Mouse (Mus musculus): ENCODE data around the gene Veph1. TPM values are rescaled to one million over a fixed set of nuclear protein-coding genes. Genes with fewer than 3 reads are reported as not detected.
"Not testable (repeated sequence)": the region's sequence is repeated elsewhere in the genome, so short reads cannot be mapped to it uniquely, and the experiment has no call there.

The Veph1 gene
- total RNA-seq, 1 experiment from 2014 or later: not detected

DNA sequence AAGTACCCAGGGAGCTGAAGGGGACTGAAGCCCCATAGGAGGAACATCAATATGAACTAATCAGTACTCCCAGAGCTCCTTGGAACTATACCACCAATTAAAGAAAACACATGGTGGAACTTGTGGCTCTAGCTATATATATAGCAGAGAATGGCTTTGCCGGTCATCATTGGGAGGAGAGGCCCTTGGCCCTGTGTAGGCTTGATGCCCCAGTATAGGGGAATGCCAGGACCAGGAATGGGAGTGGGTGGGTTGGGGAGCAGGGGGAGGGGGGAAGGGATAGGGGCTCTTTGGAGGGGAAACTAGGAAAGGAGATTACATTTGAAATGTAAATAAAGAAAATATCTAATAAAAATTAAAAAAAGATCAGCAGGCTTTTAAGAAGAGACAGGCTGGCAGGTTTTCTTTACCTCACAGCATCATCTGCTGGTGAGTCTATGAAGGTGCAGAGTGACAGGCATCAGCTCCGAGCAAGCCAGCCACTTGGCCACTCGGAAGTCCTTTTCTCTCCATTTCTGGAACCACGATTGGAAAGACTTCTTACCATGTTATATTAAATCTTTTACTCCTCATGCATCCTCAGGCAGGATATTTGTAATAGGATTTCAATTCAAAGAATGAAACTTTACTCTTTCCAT lies 60.3 kb downstream of the Veph1 start:
- ATAC-seq (ENCODE audit: extremely low read depth, insufficient number of reproducible peaks, low FRiP score, poor library complexity, severe bottlenecking): not testable (repeated sequence)

DNA sequence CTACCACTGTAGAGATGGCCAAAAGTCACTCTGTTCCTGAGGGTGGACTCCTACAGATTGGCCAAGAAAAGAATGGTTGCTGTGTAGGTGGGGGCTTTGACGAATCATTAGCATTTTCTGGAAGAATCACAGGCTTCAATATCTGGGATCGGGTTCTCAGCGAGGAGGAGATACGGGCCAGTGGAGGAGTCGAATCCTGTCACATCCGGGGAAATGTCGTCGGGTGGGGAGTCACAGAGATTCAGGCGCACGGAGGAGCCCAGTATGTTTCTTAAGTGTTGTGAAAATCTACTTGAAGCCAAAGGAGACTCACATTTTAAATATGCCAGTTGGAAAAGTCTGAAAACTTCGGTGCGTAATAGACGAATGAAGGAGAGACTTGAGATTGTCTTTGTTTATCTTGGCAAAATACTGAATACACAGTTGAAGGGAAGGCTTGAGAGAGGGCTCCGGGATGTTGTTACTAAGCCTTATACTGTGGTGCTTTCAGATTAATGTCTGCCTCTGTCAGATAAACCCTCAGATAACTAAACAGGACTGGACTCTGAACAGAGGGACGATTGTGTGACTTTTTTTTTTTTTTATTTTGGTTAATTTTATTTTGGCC lies 71.6 kb downstream of the Veph1 start:
- ATAC-seq (ENCODE audit: extremely low read depth, insufficient number of reproducible peaks, low FRiP score, poor library complexity, severe bottlenecking): no peak

DNA sequence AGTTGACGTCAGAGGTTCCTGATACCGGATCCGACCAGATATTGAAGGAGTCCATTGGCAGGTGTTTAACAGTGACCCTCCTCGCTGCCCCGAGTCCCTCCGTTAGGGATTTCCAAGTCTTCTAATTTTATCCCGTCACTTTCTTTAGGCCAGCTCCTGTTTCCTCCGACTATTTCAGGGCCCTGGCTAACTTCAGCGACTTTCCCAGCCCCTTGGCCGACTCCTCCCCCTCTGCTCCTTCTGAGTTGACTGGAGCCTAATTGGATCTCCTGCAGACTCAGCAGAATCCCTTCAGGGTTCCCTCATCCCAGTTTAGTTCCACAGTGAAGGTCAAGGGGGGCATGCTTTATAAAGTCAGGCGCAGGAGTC lies 75.4 kb downstream of the Veph1 start:
- no peak for ATAC-seq (ENCODE audit: extremely low read depth, insufficient number of reproducible peaks, low FRiP score, poor library complexity, severe bottlenecking)

DNA sequence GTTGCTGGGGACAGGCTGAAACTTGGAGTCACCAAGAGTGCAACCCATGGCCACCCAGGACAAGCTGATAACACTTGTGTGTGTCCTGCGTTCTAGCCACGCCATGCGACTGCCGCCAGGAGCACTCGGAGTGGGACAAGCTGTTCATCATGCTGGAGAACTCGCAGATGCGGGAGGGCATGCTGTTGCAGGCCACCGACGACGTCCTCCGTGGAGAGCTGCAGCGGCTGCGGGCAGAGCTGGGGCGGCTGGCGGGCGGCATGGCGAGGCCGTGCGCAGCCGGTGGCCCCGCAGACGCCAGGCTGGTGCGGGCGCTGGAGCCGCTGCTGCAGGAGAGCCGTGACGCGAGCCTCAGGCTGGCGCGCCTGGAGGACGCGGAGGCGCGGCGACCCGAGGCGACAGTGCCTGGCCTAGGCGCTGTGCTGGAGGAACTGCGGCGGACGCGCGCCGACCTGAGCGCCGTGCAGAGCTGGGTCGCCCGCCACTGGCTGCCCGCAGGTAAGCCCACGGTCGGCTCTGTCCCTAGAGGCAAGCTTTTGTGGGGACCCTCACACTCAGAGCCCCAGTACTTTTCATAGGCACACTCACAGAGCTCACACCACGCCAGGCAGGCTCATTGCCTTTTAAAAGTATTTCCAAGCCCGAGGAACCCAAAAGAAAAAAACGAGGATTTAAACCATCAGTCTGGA lies 75.9 kb downstream of the Veph1 start:
- ATAC-seq (ENCODE audit: extremely low read depth, insufficient number of reproducible peaks, low FRiP score, poor library complexity, severe bottlenecking): no peak

DNA sequence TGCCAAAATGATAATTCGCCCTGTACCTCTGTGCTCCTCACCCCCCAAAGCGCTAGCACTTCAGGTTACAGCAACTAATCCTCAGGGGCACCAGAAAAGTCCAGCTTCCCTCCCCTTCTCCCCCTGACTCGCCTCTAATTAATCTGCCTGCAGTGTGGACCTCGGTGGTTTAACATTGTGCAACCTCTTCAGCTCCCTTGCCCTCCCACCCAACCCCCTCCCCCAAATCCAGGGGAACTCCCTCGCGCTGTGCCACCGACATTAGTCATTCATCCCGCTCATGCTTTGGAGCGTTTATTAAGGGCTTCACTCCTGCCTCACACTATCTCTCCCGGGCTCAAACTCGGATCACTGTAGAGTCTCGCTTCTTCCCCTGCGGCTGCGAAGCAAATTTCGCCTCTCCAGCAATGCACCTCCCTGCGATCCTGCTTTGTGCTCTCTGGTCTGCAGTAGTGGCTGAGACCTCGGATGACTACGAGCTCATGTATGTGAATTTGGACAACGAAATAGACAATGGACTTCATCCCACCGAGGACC lies 76.9 kb downstream of the Veph1 start, which contains the start of gene Ptx3:
Gene Ptx3, plus strand, starts transcription at position 256 of the 537 bp plus-strand sequence.
- no peak for ATAC-seq (ENCODE audit: extremely low read depth, insufficient number of reproducible peaks, low FRiP score, poor library complexity, severe bottlenecking)

DNA sequence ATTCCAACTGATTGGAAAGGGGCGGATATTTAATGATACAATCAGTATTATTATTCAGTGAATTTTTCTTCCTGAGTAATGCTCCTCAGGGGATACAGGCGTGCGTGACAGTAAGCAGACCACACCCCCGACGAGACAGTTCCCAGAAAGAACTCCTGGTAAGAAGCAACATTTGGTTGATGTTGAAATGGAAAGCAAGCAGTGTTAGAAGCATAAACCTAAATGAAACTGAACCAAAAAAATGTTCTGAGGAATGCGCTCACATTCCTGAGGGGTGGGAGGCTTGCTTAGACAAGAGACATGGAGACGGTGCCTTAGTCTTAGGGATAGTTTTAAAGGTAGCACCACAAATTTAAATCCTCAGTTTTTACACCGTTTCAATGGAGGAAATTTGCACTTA lies 80.9 kb downstream of the Veph1 start:
- no peak for ATAC-seq (ENCODE audit: extremely low read depth, insufficient number of reproducible peaks, low FRiP score, poor library complexity, severe bottlenecking)

DNA sequence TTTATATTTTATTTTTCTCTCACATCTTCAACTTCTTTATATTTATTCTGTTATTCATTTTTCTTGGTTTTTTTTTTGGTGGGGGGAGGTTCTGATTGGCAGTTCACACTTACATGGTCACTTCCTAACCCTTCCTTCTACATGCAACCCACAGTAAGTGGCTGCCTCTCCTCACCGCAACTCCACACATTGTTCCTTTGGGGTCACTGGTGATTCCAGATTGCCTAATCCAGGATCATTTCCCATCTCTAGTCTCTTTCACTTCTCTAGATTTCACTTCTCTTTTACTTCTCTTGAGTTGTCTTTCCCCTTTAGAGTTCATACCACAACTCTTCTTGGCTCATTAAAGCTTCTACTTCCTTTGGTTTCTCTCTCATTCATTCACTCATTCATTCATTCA lies 83.1 kb downstream of the Veph1 start:
- ATAC-seq (ENCODE audit: extremely low read depth, insufficient number of reproducible peaks, low FRiP score, poor library complexity, severe bottlenecking): no peak

DNA sequence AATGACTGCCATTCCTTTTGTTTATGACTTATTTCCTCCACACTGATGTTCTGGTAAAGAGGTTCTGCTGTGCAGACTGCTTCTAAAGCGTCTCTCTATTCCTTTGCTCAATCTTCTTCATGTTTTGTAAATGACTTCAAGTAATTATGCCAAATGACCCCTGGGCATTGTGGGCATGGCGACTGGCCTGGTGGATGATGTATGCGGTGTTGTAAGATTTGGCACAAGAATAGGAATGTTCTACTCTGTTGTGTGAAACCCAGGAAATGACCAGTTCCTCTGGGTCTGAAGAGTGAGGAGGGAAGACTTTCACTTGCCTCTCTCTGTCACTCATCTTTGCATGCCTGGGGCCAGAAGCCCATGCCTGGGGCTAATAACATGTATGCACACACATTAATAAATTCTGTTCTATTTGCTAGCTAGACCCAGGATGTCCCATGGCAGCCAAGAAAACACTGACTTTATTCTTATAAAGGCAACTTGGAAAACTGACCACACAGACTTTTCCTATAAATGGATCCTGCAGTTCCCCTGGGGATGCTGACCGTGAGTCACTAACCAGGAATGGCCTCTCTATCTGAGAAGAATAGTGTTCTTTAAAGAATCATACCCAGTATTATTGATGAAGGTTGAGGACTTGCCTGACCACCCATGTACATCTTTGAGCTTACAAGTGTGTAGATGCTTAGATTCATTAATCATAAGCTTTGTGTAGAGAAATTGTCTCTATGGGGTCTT lies 87.6 kb downstream of the Veph1 start:
- ATAC-seq (ENCODE audit: extremely low read depth, insufficient number of reproducible peaks, low FRiP score, poor library complexity, severe bottlenecking): no peak

DNA sequence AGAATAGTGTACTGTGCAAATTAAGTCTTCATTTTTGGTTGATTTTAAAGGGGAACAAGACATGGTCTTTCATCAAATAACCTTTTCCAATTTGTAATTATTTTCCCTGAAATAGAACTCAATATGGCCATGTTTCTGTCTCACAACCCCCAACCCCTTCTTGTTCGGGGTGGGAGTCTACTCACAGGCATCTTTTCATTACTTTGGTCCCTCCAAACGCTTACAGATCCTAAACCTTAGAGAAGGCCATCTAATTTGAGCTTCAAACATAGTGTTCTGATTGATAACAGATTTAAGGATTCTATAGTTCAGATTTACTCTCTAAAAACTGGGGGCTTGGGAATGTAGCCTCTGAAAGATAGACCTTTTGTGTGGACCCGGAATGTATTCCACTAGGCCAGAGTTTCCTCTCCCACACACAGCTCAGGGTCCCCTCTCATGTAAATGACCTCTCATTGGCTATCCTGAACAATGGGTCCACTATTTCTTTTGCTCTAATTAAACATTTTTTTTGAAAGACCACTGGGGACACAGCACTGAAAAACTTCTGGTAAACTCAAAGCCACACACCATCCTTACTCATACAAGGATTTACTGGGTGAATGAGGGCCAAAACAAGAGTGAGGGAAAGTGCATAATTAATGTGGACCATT lies 102.6 kb downstream of the Veph1 start:
- ATAC-seq (ENCODE audit: extremely low read depth, insufficient number of reproducible peaks, low FRiP score, poor library complexity, severe bottlenecking): no peak

DNA sequence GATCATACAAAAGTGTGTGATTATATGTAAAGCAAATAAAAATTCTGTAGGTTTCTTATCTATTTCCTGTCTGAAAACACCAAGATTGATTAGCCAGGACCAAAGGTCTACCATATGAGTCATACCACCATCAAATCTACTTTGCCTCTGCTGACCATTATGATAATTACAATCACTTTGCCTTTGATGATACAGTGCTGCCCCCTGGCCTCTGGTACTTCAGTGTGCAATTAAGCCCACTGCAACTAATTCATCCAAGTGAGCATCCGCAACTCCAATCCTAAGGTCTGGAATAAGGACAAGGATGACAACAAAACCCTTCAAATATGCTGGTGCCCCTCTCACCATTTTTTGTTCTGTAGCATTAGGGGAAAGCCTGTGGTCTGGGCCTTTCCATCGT lies 117.0 kb downstream of the Veph1 start:
- ATAC-seq (ENCODE audit: extremely low read depth, insufficient number of reproducible peaks, low FRiP score, poor library complexity, severe bottlenecking): no peak

DNA sequence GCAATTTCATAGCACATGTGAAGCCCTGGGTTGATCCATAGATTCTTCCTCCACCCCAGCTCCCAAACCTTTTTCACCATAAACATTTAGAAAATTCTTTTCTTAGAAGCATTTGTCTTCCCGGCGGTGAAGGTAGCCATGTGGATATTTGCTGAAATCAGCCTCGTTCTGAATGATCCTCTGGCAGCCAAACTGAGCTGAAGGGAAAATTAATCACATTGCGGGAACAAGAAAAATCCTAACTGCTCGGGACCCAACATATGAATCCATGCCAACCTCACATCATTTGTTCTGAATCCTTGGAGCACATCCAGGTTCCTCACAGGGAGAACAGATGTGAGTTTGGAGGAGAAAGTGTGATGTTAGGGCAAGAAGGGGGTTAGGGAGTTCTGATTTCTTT lies 123.7 kb downstream of the Veph1 start:
- no peak for ATAC-seq (ENCODE audit: extremely low read depth, insufficient number of reproducible peaks, low FRiP score, poor library complexity, severe bottlenecking)

DNA sequence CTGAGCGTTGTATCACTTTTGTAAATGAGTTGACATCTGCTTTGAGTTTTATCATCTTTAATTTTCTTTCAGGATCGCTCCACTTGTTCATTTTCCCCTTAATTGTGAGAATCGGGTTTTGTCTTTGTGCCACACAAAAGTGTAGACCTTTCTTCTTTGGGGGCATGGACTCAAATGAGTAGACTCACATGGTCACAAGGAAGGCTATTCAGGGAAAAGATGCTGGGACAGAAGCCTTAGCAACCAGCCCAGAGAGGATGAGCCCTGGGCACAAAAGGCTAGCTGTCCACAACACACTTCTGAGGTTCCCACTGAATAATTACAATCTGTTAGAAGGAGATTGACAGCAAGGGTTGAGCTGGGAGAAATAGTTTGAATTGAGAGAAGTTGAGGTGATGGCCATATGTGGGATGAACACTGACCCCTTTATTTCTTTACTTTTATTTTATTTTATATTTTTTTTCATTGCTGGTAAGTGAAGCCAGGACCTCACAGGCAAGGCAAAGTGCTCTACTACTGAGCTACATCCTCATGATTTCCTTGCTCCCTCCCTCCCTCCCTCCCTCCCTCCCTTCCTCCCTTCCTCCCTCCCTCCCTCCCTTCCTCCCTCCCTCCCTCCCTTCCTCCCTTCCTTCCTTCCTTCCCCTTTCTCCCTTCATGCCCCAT lies 126.6 kb downstream of the Veph1 start:
- ATAC-seq (ENCODE audit: extremely low read depth, insufficient number of reproducible peaks, low FRiP score, poor library complexity, severe bottlenecking): no peak

DNA sequence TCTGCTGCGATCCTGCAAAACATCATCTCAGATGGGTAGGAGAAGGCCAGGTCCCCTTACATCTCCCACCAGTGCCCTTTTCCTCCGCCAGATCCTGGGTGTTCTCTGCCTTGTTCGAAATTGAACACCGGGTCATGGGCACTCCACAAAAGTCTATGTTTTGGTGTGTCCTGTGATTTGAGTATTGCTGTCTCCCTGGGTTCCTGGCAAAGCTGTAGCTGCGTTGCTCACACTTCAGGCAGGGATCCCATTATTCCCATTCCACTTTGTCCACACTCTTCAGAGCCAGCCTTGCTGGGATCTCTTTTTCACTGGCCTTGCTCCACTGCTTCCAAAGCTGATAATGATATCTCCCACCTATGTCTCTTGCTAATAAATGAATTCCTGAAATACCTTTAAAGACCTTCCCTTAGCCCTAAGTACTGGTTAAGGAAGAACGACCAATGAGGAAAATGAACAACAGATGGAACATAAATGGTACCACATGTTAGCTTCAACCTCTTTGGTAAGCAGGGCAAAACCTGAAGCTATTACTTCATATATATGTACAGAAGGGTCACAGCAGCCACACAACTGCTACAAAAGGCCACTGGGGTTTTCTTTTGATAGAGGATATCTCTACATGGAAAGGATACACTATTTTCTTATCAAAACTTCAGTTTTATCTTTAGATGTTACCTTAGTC lies 129.9 kb downstream of the Veph1 start:
- ATAC-seq (ENCODE audit: extremely low read depth, insufficient number of reproducible peaks, low FRiP score, poor library complexity, severe bottlenecking): no peak

DNA sequence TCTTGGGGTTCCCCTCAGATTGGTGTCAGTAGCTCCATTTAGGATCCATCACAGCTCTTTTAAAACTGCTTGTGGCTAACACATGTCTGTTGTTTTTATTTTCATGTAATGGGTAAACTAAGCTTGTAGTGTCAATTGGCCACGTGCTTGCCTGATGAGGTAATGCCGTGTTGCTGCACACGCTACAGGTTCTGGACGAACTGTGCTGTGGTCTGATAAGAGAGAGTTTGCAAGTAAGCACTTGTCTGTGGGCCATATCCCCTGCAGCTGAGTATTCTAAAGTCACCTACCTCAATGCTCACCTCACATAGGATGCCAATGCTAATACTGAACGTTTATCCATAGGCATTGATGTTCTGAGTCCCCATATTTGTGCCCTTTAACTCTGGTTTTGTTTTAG lies 131.6 kb downstream of the Veph1 start:
- ATAC-seq (ENCODE audit: extremely low read depth, insufficient number of reproducible peaks, low FRiP score, poor library complexity, severe bottlenecking): no peak

DNA sequence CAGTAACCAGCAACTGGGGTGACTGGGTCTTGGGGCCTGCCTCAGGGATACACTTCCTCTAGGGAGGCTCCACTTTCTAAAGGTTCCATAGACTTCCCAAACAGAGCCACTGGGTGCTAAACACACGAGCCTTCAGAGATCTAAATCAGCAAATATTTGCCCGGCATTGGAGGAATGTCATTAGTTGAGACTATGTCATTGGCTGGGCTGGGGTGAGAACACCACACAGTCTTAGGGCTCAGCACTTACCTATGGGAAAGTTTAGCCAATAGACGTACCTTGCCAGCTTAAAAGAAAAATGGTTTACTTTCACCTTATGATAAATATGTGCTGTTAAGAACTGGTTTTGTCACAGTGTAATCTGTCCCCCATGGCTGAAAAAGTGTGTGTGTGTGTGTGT lies 132.1 kb downstream of the Veph1 start:
- no peak for ATAC-seq (ENCODE audit: extremely low read depth, insufficient number of reproducible peaks, low FRiP score, poor library complexity, severe bottlenecking)

DNA sequence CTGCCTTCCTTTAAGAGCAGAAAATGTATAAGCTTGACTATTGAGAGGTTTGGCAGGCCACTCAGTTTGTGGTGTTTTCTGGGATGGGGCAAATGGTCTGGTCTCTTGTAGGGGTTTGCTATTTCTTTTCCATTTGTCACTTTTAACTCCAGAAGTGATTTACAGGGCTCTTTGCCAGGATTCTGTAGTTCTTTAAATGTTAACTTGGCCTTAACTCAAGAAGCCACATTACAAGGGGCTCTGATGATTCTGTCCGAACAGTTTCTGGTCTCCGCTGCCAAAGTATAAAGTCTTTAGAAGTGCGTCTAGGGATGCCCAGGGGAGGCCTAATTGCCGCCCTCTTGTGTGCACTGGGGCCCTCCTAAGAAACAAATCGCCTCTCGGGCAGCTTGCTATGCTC lies 134.0 kb downstream of the Veph1 start:
- ATAC-seq (ENCODE audit: extremely low read depth, insufficient number of reproducible peaks, low FRiP score, poor library complexity, severe bottlenecking): no peak

DNA sequence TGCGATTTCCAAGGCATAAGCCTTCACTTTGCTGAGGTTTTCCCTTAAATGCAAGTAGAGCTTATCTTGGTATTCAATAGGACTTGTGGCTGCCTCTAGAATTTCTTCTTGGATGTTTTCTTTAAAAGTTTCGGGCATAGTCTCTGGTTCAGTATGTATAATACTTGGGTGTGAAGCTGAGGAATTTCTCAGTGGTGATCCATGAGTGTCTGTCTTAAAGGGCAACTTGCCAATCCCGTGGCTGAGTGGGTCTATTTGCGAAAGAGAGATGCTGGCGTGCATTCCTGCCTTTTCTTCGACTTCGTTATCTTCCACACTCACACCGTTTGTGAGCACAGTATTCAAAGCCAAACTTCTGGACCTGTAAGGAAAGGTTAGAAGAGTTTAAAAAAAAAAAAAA lies 138.7 kb downstream of the Veph1 start:
- no peak for ATAC-seq (ENCODE audit: extremely low read depth, insufficient number of reproducible peaks, low FRiP score, poor library complexity, severe bottlenecking)

DNA sequence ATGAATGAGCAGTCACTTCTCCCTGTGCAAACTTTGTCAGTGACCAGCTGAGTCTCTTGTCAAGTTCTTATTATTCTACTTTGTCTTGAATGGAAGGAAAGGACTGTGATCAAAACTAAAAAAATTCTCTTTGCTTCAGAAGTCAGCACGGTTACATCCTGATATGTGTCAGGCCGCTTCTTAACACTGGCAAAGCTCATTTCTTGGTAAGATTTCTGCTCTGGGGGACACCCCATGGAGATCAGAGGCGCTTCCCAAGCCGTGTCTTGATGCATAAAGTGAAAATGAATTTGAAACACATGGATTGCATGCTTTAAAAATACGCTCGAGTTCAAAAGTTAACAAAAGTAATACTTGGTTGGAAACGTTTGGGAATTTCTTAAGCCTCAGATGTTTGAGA lies 159.0 kb downstream of the Veph1 start:
- no peak for ATAC-seq (ENCODE audit: extremely low read depth, insufficient number of reproducible peaks, low FRiP score, poor library complexity, severe bottlenecking)
